Comparison of ENCODE assay signal across 7 mouse cellular contexts in genomic region chr15:6707551-6707935, GRCm38 (mm10). TPM values are rescaled to one million over a fixed set of nuclear protein-coding genes. Genes with fewer than 3 reads are reported as not detected.
DNase-seq lines count a peak whose midpoint lies in the region; ATAC-seq lines count a peak whose summit lies in the region.

No protein-coding gene starts in this region.

- peak overlapping the region; percentile 96 for H3K4me3 ChIP-seq in intestine, embryonic 16.5 days (ENCODE audit: low read length)
- H3K4me3 ChIP-seq in limb, embryonic 12.5 days (replicated peaks), result peak overlapping the region; percentile 94
- H3K4me3 ChIP-seq in midbrain, embryonic 13.5 days (replicated peaks), result peak overlapping the region; percentile 91

- H3K27ac ChIP-seq in intestine, embryonic 16.5 days (ENCODE audit: low read length), result peak overlapping the region; percentile 94
- H3K27ac ChIP-seq in limb, embryonic 12.5 days, result peak overlapping the region; percentile 96
- peak overlapping the region; percentile 97 for H3K27ac ChIP-seq in midbrain, embryonic 13.5 days

- no peaks in the 10 kb centered on the region for H3K36me3 ChIP-seq in intestine, embryonic 16.5 days (ENCODE audit: control insufficient read depth, insufficient read depth, low read length)
- H3K36me3 ChIP-seq in limb, embryonic 12.5 days, result no peaks in the 10 kb centered on the region
- no peaks in the 10 kb centered on the region for H3K36me3 ChIP-seq in midbrain, embryonic 13.5 days

- H3K27me3 ChIP-seq in intestine, embryonic 16.5 days (replicated peaks; ENCODE audit: control insufficient read depth, insufficient read depth, low read length), result 0 out of 2 replicates have a peak, but pooled peaks cover 2% of the 10 kb centered on the region
- 0 out of 2 replicates have a peak, but pooled peaks cover 3% of the 10 kb centered on the region for H3K27me3 ChIP-seq in limb, embryonic 12.5 days
- peaks cover 8% of the 10 kb centered on the region; the same call in 1 of the 2 replicates for H3K27me3 ChIP-seq in midbrain, embryonic 13.5 days

- DNase-seq in adrenal gland, postnatal 10 days, result peak; percentile 77
- peak; percentile 59 for DNase-seq in embryo, embryonic 11.5 days (ENCODE audit: low read depth, low spot score)
- DNase-seq in gastrocnemius, postnatal 25 days, result peak; percentile 53
- DNase-seq in spleen, adult 18-20 months, result peak; percentile 51 to 64

- peak overlapping the region; percentile 95 for H3K9ac ChIP-seq in intestine, embryonic 16.5 days (ENCODE audit: low read depth, low read length)
- H3K9ac ChIP-seq in limb, embryonic 12.5 days (replicated peaks), result peak overlapping the region; percentile 93
- H3K9ac ChIP-seq in midbrain, embryonic 13.5 days (replicated peaks), result peak overlapping the region; percentile 94

- H3K4me2 ChIP-seq in intestine, embryonic 16.5 days (ENCODE audit: low read depth, low read length), result peak overlapping the region; percentile 61
- peak overlapping the region; percentile 89 for H3K4me2 ChIP-seq in limb, embryonic 12.5 days
- peak overlapping the region; percentile 75 for H3K4me2 ChIP-seq in midbrain, embryonic 13.5 days (replicated peaks)

- peaks cover 23% of the 10 kb centered on the region for H3K4me1 ChIP-seq in intestine, embryonic 16.5 days (ENCODE audit: control insufficient read depth, insufficient read depth, low read length)
- peaks cover 14% of the 10 kb centered on the region for H3K4me1 ChIP-seq in limb, embryonic 12.5 days (replicated peaks)
- peaks cover 25% of the 10 kb centered on the region for H3K4me1 ChIP-seq in midbrain, embryonic 13.5 days (replicated peaks)

- under 1% methylated on average over 43 of the region's 43 CpGs for WGBS in intestine, embryonic 16.5 days
- under 1% methylated on average over 43 of the region's 43 CpGs for WGBS in limb, embryonic 12.5 days
- under 1% methylated on average over 43 of the region's 43 CpGs for WGBS in midbrain, embryonic 13.5 days

- no peaks in the 10 kb centered on the region for H3K9me3 ChIP-seq in intestine, embryonic 16.5 days (ENCODE audit: control insufficient read depth, low read length)
- no peaks in the 10 kb centered on the region for H3K9me3 ChIP-seq in limb, embryonic 12.5 days
- no peaks in the 10 kb centered on the region for H3K9me3 ChIP-seq in midbrain, embryonic 13.5 days

- ATAC-seq in intestine, embryonic 16.5 days, result peak; percentile 66
- ATAC-seq in limb, embryonic 12.5 days (ENCODE audit: insufficient number of reproducible peaks, insufficient read depth, low FRiP score, low TSS enrichment, low read depth), result peak; percentile 74
- ATAC-seq in midbrain, embryonic 13.5 days, result peak; percentile 71

RNA-seq across cellular contexts. Expression of gene Rictor, which starts 0.6 kb away (rescaled TPM):
- 10 to 100 TPM; 23.5 to 27.0 TPM for total RNA-seq in adrenal gland, postnatal 10 days (2021)
- total RNA-seq in gastrocnemius, postnatal 25 days (2021), result 1 to 10 TPM; 7.8 to 7.9 TPM
- 32.8 and 33.0 TPM in 2 replicates for polyA plus RNA-seq in intestine, embryonic 16.5 days (2015; fragmentation: Nextera tagmentation; extraction: Ambion mirVana)
- polyA plus RNA-seq in limb, embryonic 12.5 days (2016; fragmentation: Nextera tagmentation; extraction: Ambion mirVana), result 46.5 and 46.8 TPM in 2 replicates
- polyA plus RNA-seq in midbrain, embryonic 13.5 days (2015; fragmentation: Nextera tagmentation; extraction: Ambion mirVana), result 62.0 and 63.8 TPM in 2 replicates

Comparison
In these comparisons a context has a peak if more than half of its experiments do, and no peak if none do; other contexts are left out.
1. Peak in every context shown above with its lines: DNase-seq, ATAC-seq, H3K4me3 ChIP-seq and H3K27ac ChIP-seq.